ENCODE assay signal across 8 mouse cellular contexts in the genomic region with DNA sequence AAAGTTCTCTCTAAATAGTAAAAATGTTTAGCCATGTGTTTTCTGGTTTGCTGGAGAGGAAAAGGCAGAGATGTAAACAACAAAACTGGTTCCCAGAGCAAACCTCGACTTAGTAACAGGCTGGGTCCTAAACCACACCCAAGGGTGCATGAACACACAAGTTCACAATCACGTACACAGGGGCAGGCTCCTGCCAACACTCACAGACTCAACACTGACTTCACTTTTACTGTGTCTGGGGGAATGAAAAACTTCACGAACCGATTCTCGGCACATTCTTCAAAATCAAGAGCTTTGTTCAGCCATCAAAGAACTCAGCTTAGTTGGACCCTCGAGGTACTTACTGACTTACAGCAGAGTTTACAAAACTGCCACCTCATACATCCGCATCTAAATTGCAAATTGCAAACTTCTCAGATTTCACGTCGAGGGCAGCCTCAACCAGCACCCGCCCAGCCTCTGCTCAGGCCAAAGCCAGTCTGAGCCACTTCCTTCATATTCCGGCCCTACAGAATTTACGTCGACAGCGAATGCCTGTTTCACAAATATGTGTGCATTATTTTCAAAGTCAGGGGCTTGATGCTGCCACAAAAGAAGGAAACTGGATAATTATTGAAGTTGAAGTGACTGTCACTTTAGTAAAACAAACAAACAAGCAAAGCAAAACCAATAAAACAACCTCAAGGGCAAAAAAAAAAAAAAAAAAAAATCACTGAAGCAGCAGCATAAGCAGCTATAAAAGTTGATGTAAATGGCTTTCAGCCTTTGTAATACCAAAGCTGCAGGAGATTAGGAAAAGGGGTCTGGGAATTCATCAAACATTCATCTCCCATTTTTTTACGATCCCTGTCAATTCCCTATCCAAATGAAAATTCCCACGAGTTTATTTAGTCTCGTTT. TPM values are rescaled to one million over a fixed set of nuclear protein-coding genes. Genes with fewer than 3 reads are reported as not detected.
DNase-seq lines count a peak whose midpoint lies in the region; ATAC-seq and TF ChIP-seq lines count a peak whose summit lies in the region.

No protein-coding gene starts in this region.

- WGBS in forebrain, embryonic 11.5 days: 12% methylated on average over 17 of the region's 17 CpGs
- WGBS in hindbrain, embryonic 16.5 days: 10% methylated on average over 17 of the region's 17 CpGs
- WGBS in liver, embryonic 13.5 days (ENCODE audit: insufficient replicate concordance): 13% methylated on average over 17 of the region's 17 CpGs

- no peak overlapping the region for H3K27ac ChIP-seq in forebrain, embryonic 11.5 days (ENCODE audit: low read depth, low read length)
- peak overlapping the region; percentile 65; the same call in 1 of the 2 replicates for H3K27ac ChIP-seq in hindbrain, embryonic 16.5 days (ENCODE audit: low read depth, low read length)
- peak overlapping the region; percentile 83 for H3K27ac ChIP-seq in liver, embryonic 13.5 days

- ATAC-seq in forebrain, embryonic 11.5 days (replicated peaks; ENCODE audit: low FRiP score): no peak
- ATAC-seq in hindbrain, embryonic 16.5 days: no peak
- no peak for ATAC-seq in liver, embryonic 13.5 days (ENCODE audit: low read depth)

- peaks cover 52% of the 10 kb centered on the region for H3K4me1 ChIP-seq in E14TG2a.4 (replicated peaks; ENCODE audit: low read depth, low read length)
- H3K4me1 ChIP-seq in forebrain, embryonic 11.5 days (replicated peaks; ENCODE audit: control insufficient read depth, insufficient read depth, low read length): no peaks in the 10 kb centered on the region
- H3K4me1 ChIP-seq in hindbrain, embryonic 16.5 days (ENCODE audit: control insufficient read depth, insufficient read depth, low read depth, low read length): no peaks in the 10 kb centered on the region; the same call in 1 of the 2 replicates
- H3K4me1 ChIP-seq in liver, embryonic 13.5 days (replicated peaks): peaks cover 35% of the 10 kb centered on the region

- peak overlapping the region; percentile 91 for H3K4me2 ChIP-seq in forebrain, embryonic 11.5 days (ENCODE audit: low read depth, low read length, severe bottlenecking)
- H3K4me2 ChIP-seq in hindbrain, embryonic 16.5 days (ENCODE audit: low read length): peak overlapping the region; percentile 97
- peak overlapping the region; percentile 86 for H3K4me2 ChIP-seq in liver, embryonic 13.5 days

- peak overlapping the region; percentile 96 for H3K4me3 ChIP-seq in E14TG2a.4 (replicated peaks; ENCODE audit: low read length)
- H3K4me3 ChIP-seq in forebrain, embryonic 11.5 days (ENCODE audit: low read depth, low read length): peak overlapping the region; percentile 60
- H3K4me3 ChIP-seq in hindbrain, embryonic 16.5 days (ENCODE audit: low read length): peak overlapping the region; percentile 83
- H3K4me3 ChIP-seq in liver, embryonic 13.5 days (replicated peaks): peak overlapping the region; percentile 95

- peak overlapping the region; percentile 51 for H3K9ac ChIP-seq in forebrain, embryonic 11.5 days (ENCODE audit: low read length)
- no peak overlapping the region; the same call in 1 of the 2 replicates for H3K9ac ChIP-seq in hindbrain, embryonic 16.5 days (ENCODE audit: low read depth, low read length)
- peak overlapping the region; percentile 86 for H3K9ac ChIP-seq in liver, embryonic 13.5 days

- no peak for TF ChIP-seq CTCF in E14TG2a.4 (conservative IDR thresholded peaks at IDR 0.05; ENCODE audit: low read length)

- H3K9me3 ChIP-seq in E14TG2a.4 (ENCODE audit: low read length): no peaks in the 10 kb centered on the region
- no peaks in the 10 kb centered on the region for H3K9me3 ChIP-seq in forebrain, embryonic 11.5 days (ENCODE audit: control insufficient read depth, low read length)
- H3K9me3 ChIP-seq in hindbrain, embryonic 16.5 days (ENCODE audit: control insufficient read depth, low read length): no peaks in the 10 kb centered on the region
- no peaks in the 10 kb centered on the region for H3K9me3 ChIP-seq in liver, embryonic 13.5 days (replicated peaks)

- H3K36me3 ChIP-seq in E14TG2a.4 (ENCODE audit: insufficient read depth, low read length): no peaks in the 10 kb centered on the region
- no peaks in the 10 kb centered on the region for H3K36me3 ChIP-seq in forebrain, embryonic 11.5 days (ENCODE audit: control insufficient read depth, insufficient read depth, low read length)
- no peaks in the 10 kb centered on the region for H3K36me3 ChIP-seq in hindbrain, embryonic 16.5 days (ENCODE audit: control insufficient read depth, insufficient read depth, low read length)
- no peaks in the 10 kb centered on the region for H3K36me3 ChIP-seq in liver, embryonic 13.5 days

- no peaks in the 10 kb centered on the region for H3K27me3 ChIP-seq in E14TG2a.4 (ENCODE audit: insufficient read depth, low read length)
- H3K27me3 ChIP-seq in forebrain, embryonic 11.5 days (ENCODE audit: control insufficient read depth, insufficient read depth, low read length): no peaks in the 10 kb centered on the region
- H3K27me3 ChIP-seq in hindbrain, embryonic 16.5 days (replicated peaks; ENCODE audit: control insufficient read depth, insufficient read depth, low read length): no peaks in the 10 kb centered on the region
- no peaks in the 10 kb centered on the region for H3K27me3 ChIP-seq in liver, embryonic 13.5 days

- peak; percentile 58 for DNase-seq in 3134 (ENCODE audit: extremely low read depth, insufficient read length, low spot score)
- DNase-seq in forebrain, embryonic 11.5 days (ENCODE audit: low spot score): no peak
- peak; percentile 8 for DNase-seq in liver, embryonic 13.5 days
- DNase-seq in neural tube, embryonic 10.5 days (ENCODE audit: extremely low spot score, low spot score): peak; percentile 30
- DNase-seq in c-Kit-positive CD71-positive TER-119-positive erythroid progenitor cells, embryonic 14.5 days (ENCODE audit: low spot score): no peak
- DNase-seq in right cerebral cortex, postnatal 4 days: no peak

RNA-seq across cellular contexts. Expression of gene Ostf1, which starts 1.2 kb away (rescaled TPM):
- polyA plus RNA-seq in forebrain, embryonic 11.5 days (2014; fragmentation: Nextera tagmentation; extraction: Ambion mirVana): 36.8 and 37.6 TPM in 2 replicates
- polyA plus RNA-seq in hindbrain, embryonic 16.5 days (2015; fragmentation: Nextera tagmentation; extraction: Ambion mirVana): 59.1 and 60.9 TPM in 2 replicates
- polyA plus RNA-seq in liver, embryonic 13.5 days (2015; fragmentation: Nextera tagmentation; extraction: Ambion mirVana): 63.7 and 64.5 TPM in 2 replicates

RNA-seq across cellular contexts. Expression of gene Nmrk1, which starts 1.3 kb away (rescaled TPM):
- 6.0 and 6.1 TPM in 2 replicates for polyA plus RNA-seq in forebrain, embryonic 11.5 days (2014; fragmentation: Nextera tagmentation; extraction: Ambion mirVana)
- 10.1 and 11.1 TPM in 2 replicates for polyA plus RNA-seq in hindbrain, embryonic 16.5 days (2015; fragmentation: Nextera tagmentation; extraction: Ambion mirVana)
- polyA plus RNA-seq in liver, embryonic 13.5 days (2015; fragmentation: Nextera tagmentation; extraction: Ambion mirVana): 6.8 TPM in 2 replicates

RNA-seq across cellular contexts. Expression of gene Carnmt1, which starts 40.1 kb away (rescaled TPM):
- polyA plus RNA-seq in forebrain, embryonic 11.5 days (2014; fragmentation: Nextera tagmentation; extraction: Ambion mirVana): 30.3 and 30.9 TPM in 2 replicates
- polyA plus RNA-seq in hindbrain, embryonic 16.5 days (2015; fragmentation: Nextera tagmentation; extraction: Ambion mirVana): 16.3 and 18.7 TPM in 2 replicates
- polyA plus RNA-seq in liver, embryonic 13.5 days (2015; fragmentation: Nextera tagmentation; extraction: Ambion mirVana): 24.7 and 25.6 TPM in 2 replicates

Comparison
In these comparisons a context has a peak if more than half of its experiments do, and no peak if none do; other contexts are left out.
1. DNase-seq: peak in 3134 (single experiment), liver, embryonic 13.5 days (single experiment) and neural tube, embryonic 10.5 days (single experiment); none in forebrain, embryonic 11.5 days (single experiment), c-Kit-positive CD71-positive TER-119-positive erythroid progenitor cells, embryonic 14.5 days (single experiment) and right cerebral cortex, postnatal 4 days (single experiment).
2. Peak in every context shown above with its lines, with median percentiles within 50 percentile points of each other: H3K4me3 ChIP-seq and H3K4me2 ChIP-seq.